Mouse (Mus musculus): Measurements from ENCODE around the gene Adcy5.

Adcy5 gene

DNA sequence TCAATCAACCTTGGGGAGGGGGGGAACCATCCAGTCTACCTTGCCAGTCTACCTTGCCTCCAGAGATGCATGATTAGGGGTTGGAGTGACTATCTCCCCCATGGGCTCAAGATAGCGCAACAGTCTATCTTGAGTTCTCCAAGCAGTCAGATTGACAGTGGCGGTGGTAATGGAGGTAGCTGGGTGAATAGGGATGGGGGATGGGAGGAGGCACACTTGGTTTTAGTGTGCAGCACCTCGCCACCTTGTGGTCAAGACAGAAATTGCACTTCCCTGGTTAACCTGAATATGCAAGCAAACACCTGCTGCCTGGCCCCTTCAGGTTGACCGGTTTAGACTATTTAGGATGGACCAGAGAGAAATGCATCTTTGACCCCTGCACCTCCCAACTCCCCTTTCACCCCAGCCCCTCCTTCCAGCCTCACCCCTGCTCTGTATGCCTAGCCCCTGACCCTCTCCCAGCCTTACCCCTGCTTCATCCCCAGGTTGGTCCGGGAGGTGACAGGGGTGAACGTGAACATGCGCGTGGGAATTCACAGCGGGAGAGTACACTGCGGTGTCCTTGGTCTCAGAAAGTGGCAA lies 115.8 kb downstream of the Adcy5 start:
- in situ Hi-C loops (cut with MboI): no loop called here

- in situ Hi-C loops (cut with MboI): no loop called here
Measured at GRCm38 (mm10) chr16:35270945-35271344, 116.3 kb downstream of the Adcy5 start.

- in situ Hi-C loops (cut with MboI): no loop called here
Measured at GRCm38 (mm10) chr16:35271572-35271971, 116.9 kb downstream of the Adcy5 start.

DNA sequence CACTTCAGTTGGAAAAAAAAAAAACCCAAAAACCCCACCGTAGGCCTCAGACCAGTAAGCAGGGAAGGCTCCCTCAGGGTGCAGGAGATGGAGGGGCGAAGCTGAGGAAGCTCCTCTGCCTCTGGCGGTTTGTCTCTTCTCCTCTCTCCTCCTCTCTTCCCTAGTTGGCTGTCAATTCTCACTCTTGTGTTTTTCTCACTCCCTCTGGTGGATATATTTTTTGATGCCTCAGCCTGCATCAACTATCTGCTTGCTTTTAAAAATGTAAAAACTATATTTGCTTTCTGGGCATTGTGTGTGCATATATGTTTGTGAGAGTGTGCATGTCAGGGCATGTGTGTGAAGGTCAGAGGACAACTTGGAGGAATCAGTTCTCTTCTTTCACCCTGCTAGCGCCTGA lies 117.7 kb downstream of the Adcy5 start:
- in situ Hi-C loops (cut with MboI): no loop called here

GRCm38 (mm10) chr16:35278166-35278565 lies 123.5 kb downstream of the Adcy5 start:
- in situ Hi-C loops (cut with MboI): no loop called here

GRCm38 (mm10) chr16:35282456-35282855 lies 127.8 kb downstream of the Adcy5 start:
- in situ Hi-C loops (cut with MboI): no loop called here

DNA sequence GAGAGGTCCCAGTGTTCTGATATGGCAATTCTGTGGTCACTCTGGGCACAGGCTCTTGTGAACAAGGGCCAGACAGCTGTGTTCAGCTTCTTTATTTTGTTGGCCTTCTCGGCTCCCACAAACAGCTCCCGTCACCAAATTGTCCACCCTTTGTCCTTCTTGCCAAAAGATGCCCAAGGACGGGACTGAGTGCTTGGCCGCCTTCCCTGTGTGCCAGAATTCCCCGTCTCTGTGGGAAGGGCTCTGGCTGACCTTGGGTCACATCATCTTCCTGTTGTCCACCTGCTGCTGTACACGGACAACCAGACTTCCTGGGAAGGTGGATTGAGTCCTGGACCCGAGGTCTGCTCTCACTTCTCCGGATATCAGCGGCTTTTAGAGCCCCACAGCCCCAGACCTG lies 131.1 kb downstream of the Adcy5 start:
- in situ Hi-C loops (cut with MboI): no loop called here

DNA sequence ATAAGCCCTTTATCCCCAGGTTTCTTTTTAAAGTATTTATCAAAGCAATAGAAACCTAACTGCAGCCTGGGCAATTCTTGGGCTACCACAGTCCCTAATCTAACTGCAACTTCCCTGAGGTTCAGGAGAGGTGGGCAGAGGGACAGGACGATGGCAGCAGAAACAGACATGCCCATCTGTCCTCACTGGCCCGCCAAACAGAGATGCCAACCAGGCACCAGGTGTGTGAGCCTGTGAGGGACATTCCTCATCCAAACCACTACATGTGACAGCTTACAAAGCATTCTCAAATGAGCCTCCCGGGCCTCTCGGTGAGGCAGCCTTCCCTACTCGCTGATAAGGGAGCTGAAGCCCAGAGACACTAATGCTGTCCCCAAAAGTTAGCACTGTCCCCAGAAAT lies 132.6 kb downstream of the Adcy5 start:
- in situ Hi-C loops (cut with MboI): no loop called here

DNA sequence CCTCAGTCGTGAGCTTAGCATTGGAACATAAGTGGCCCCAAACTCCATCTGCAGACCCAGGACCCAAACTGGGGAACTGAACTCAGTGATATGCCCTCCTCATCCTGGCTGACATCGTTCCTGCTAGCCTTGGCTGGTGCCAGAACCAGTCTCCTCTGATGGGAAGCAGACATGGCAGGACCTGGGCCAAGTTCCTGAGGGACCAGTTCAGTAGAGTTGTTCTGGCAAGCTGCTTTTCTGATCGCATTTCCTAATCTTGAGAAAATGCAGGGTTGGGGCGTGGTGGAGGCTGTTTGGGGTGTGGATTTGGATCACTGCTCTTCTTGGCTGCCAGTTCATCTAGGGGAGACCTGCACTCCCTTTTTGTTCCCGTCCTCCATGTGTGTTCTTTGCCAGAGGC lies 143.1 kb downstream of the Adcy5 start:
- in situ Hi-C loops (cut with MboI): no loop called here

DNA sequence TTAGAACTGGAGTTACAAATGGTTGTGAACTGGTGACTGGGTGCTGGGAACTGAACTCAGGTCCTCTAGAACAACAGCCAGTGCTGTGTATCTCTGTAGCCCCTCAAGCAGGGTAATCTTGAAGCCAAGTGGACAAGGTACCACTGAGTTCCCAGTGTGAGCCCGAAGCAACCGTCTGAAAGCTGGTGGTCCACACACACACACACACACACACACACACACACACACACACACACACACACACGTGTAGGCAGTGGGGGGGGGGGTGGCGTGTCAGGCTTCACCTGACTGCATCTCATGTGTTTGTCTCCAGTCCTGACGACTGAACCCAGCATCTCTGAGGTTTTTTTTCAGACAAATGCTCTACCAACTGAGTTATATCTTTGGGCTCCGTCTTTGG lies 145.5 kb downstream of the Adcy5 start:
- in situ Hi-C loops (cut with MboI): no loop called here

DNA sequence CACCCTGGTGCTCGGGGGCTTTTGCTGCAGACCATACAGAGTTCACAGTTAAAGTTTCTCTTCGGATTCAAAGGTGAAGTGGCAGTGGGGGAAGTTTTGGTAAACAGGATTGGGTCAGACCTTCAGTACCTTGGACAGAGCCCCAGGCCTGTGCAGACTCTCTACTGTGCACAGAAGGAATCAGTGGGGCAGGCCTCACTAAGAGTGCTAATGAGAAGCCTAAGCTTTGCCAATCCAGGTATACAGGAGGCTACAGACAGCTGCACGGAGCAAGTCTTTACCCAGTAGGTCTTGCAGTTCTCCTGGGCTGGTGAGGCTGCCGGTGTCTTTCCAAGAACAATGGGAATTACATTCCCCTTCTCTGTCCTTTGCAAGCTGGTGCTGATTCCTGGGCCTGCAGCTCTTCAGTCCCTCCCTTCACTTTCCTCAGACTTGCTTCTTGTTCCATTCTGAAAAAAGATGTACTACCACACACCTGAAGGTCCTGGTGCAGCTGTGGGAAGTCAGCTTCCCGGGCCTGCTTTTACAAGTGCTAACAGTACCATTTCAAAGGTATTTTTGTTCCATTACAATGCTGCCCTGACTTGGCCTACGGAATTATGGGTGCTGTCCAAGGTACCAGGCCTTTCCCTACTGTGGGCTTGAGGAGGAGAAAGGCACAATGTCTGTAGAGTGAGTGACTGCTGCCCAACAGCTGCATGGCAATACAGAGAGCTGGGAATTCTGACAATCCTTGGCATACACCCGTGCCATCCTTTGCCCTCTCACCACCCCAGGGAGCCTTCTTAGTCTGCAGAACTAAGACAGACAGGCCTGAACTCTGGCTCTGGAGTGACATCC lies 148.0 kb downstream of the Adcy5 start:
- in situ Hi-C loops (cut with MboI): no loop called here

GRCm38 (mm10) chr16:35303721-35304120 lies 149.0 kb downstream of the Adcy5 start:
- in situ Hi-C loops (cut with MboI): no loop called here

GRCm38 (mm10) chr16:35304416-35304815 lies 149.7 kb downstream of the Adcy5 start:
- in situ Hi-C loops (cut with MboI): no loop called here

DNA sequence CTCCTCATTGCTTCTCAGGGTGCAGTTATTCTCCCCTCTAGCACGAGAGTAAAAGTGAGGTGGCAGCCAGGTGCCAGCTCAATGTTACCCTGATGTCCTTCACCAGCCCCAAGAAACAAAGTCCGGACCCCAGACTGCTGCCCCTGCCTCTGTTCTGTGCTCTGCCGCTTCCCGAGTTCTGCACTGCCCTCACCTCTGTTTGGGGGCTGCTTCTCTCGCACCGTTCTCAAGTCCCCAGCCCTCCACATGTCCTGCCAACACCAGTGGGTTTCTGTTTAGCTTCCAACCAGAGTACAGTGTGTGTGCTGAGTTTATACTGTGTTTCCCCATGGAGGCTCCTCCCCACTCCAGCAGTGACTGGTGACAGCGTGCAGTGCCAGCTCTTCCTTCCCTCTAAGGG lies 150.5 kb downstream of the Adcy5 start:
- in situ Hi-C loops (cut with MboI): no loop called here

DNA sequence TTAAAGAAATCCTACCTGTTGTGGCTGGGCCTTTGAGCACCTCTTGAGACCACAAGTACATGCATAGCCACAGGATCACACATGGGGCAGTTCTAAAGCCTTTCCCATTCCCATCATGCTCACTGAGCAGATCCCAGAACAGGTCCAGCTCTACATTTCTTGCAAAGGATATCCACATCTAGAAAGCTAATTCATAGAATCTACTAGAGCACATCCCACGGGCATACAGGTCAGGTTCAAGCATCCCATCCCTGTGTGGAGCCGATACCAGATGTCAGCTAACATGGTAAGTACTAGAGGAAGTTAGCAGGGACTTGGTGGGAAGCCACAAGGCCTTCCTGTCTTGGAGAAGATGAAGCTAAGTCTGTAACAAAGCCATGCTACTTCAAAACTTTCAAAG lies 152.0 kb downstream of the Adcy5 start:
- in situ Hi-C loops (cut with MboI): no loop called here

DNA sequence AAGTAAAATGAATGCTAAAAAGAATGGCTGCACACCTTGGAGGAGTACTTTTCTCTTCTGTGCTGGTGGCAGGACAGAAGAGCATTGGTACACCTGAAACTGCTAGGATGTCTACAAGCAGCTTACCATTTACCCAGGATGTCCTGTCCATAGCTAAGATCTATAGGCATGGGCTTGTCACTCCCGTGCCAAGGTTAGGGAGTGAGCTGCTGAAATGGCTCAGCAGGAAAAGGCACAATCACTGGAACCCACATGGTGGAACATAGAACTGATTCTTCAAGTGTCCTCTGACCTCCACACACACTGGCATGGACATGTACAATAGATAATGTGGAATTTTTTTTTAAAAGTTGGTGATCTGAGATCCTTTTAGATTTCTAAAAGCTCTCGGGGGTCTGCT lies 152.7 kb downstream of the Adcy5 start:
- in situ Hi-C loops (cut with MboI): no loop called here

GRCm38 (mm10) chr16:35308016-35308415 lies 153.3 kb downstream of the Adcy5 start:
- in situ Hi-C loops (cut with MboI): no loop called here

DNA sequence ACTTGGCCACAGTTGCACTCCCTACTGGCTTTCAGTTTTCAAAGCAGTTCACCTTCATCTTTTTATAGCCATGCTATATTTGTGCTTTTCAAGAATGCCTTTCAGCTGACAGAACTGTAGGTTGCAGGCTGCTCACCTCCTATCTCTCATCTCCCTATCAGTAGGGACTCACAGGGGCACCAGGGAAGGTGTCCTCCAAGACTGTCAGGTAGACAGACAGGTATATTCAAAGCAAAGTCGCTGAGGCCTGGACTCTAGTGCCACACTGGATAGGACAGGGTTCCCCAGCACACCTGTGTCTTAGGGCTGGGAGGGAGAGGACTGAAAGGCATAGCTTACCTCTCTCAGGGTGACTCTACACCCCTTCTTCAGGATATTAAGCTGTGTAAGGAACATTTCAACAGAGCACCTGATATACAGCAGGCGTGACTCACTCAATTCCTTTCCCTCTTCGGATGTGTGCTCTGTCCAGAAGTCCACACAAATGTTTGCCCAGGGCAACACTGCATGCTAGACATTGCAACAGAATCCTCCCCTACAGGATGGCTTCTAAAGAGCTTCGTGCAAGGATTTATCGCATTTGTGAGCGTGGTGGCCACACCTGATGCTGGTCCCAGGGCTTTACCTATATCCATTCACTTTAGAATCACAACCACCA lies 153.9 kb downstream of the Adcy5 start:
- in situ Hi-C loops (cut with MboI): no loop called here

DNA sequence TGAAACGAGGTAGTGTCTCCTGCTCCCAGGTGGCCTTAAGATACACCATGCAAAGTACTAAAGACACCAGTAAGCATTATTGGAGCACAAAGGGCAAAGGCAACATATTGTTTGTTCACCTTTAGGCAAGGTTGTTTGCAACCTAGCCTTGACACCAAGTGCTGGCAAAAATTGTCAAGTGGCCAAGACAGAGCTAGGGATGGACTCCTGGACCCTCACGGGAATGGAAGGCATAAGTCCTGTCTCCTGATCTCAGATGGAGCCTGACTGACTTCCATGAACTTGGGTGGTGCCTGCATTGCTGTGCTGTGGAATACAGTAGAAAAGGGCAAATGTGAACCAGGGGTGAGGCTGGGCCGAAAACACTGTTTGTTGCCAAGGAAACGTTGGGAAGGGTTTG lies 155.0 kb downstream of the Adcy5 start:
- in situ Hi-C loops (cut with MboI): no loop called here

DNA sequence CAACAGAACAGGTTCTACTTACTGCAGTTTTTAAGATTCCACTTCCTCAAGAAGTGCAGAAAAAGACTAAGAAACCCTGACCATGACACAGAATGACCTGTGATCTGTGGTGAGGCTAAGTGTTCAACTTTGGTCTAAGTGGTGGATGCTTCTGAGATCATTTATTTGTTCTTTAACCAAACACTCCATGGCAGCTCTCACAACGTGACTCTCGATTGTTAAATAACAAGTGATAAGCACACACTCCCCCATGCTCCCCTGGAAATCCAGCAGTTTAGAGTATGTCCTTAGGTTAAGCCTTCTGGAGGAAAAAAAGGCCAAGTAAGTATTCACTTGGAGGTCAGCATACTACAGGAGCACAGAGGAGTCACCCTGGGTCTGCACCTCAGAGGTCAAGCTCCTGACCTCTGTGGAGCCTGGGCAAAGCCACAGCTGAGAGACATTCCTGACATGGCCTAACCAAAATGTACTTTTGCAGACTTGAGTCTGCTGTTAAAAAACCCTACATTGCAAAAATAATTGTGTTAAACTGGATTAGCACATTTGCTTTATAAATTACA lies 156.0 kb downstream of the Adcy5 start:
- in situ Hi-C loops (cut with MboI): no loop called here

- in situ Hi-C loops (cut with MboI): no loop called here
Measured at GRCm38 (mm10) chr16:35311586-35311985, 156.9 kb downstream of the Adcy5 start.

DNA sequence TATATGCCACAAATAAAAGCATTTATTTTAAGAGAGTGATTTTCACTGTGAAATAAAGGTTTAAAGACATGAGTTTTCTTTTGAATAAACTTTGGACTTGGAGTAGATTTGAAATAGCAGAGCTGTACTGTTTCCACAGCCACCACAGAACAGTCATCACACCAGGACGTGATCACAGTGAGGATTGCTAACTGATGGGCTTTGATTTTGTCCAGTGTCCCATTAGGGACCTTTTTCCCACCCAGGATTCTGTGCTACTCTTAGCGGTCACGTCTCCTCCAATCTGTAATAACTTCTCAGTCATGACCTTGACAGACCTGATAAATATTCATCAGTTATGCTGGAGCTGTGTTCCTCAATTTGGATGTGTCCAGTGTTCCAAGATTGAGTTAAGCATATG lies 160.8 kb downstream of the Adcy5 start:
- in situ Hi-C loops (cut with MboI): no loop called here

DNA sequence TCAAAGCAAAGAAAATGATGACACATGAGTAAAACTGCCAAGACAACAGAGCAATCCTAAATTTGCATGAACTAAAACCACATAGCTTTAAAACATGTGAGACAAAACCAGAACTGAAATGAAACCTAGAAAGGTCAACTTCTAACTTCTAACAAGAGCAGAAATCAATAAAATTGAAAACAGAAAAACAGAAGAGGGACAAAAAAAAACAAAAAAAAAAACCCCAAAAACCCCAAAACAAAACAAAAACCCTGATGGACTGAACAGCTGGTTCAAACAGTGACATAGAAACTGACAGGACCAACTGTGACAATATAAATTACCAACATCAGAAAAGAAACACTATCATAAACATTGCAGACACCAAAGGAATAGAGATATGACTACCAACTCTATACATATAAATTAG lies 162.2 kb downstream of the Adcy5 start:
- in situ Hi-C loops (cut with MboI): no loop called here
